Mouse (Mus musculus) cortical plate, adult 2 months (tissue): ENCODE measurements around the gene Zfp981. TPM values are rescaled to one million over a fixed set of nuclear protein-coding genes. Genes with fewer than 3 reads are reported as not detected.
"Not testable (repeated sequence)": the region's sequence is repeated elsewhere in the genome, so short reads cannot be mapped to it uniquely, and the experiment has no call there.

Experiments
- H3K27ac ChIP-seq: fragments of 200-500 bp; 2 replicates; pipeline ENCODE4 v1.5.1; 2012; ENCODE audit warnings: low read length, control low read depth, inconsistent platforms; ENCODE audit not compliant: insufficient read depth
- H3K4me1 ChIP-seq: fragments of 200-500 bp; 2 replicates; pipeline ENCODE4 v1.6.1; 2011; ENCODE audit warnings: low read length; ENCODE audit not compliant: control insufficient read depth, insufficient read depth
- H3K4me3 ChIP-seq: fragments of 200-500 bp; 2 replicates; pipeline ENCODE4 v1.5.1; 2011; ENCODE audit warnings: mild to moderate bottlenecking, low read length, control low read depth; ENCODE audit not compliant: insufficient read depth
- CTCF ChIP-seq: fragments of 200-500 bp; IDR thresholded peaks from 2 replicates; pipeline ENCODE4 v1.5.1; 2011; ENCODE audit warnings: mild to moderate bottlenecking, control low read depth, low read length; ENCODE audit not compliant: insufficient read depth; ENCODE audit errors: extremely low read depth
- POLR2A ChIP-seq: fragments of 200-500 bp; IDR thresholded peaks from 2 replicates; pipeline ENCODE4 v1.6.1; 2011; ENCODE audit warnings: mild to moderate bottlenecking, low read length, control low read depth; ENCODE audit not compliant: insufficient read depth; ENCODE audit errors: extremely low read depth
- polyA plus RNA-seq: library from polyadenylated mRNA; depleted of rRNA; stranded (reverse); fragments of >200 nt; gene quantifications from 2 replicates; pipeline ENCODE4 v1.2.3, GENCODE M21; 2012

Gene Zfp981
- polyA plus RNA-seq, 1 experiment: 0.46 TPM

DNA sequence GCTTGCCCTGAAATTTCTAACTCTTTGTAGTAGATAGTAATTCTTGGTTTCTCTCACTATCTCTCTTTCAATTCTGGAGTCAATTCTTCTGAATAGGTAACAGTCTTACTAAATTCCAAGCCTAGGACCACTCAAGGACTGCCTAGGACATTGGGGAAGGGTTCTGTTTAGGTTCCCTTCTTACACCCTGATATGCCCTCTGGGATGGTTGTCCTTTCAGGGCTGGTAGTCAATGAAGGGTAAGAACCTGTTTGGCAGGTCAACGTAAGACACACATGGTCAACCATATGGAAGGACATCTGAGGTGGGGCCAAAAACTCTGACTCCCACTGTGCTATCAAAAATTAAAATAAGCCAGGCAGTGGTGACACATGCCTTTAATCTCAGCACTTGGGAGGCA lies 9.0 kb upstream of the Zfp981 start:
- Histone ChIP-seq H3K27ac (no peak overlapping the region), H3K4me1 (no peaks in the 10 kb centered on the region), H3K4me3 (no peak overlapping the region)
- no peak for TF ChIP-seq POLR2A
- TF ChIP-seq CTCF: no peak

GRCm38 (mm10) chr4:146493319-146493907 lies 8.4 kb upstream of the Zfp981 start:
- not testable (repeated sequence) for H3K4me3 ChIP-seq, H3K27ac ChIP-seq, H3K4me1 ChIP-seq

DNA sequence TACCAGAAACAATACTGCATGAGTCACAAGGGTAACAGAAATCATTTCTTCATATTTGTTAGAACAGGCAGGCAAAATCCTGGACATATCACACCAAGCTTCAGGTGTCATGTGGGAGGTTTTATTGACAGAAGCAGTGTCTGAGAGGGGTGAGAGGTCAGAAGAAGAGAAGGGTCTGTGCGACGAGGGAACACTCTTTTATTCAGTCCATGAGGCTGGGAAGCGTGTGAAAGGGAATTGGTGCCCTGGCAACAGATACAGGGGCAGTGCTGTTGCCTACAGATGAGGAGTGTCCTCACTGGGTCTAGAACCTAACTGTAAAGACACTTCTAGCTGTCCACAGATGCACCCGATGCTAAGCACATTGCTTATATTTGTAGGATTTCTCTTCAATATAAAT lies 6.8 kb upstream of the Zfp981 start:
- no peak overlapping the region for H3K4me3 ChIP-seq
- TF ChIP-seq CTCF (no peak), POLR2A (no peak)
- H3K27ac ChIP-seq: no peak overlapping the region
- no peaks in the 10 kb centered on the region for H3K4me1 ChIP-seq

- not testable (repeated sequence) for H3K4me3 ChIP-seq, H3K4me1 ChIP-seq, H3K27ac ChIP-seq
Observed at GRCm38 (mm10) chr4:146497695-146498275, 4.0 kb upstream of the Zfp981 start.

DNA sequence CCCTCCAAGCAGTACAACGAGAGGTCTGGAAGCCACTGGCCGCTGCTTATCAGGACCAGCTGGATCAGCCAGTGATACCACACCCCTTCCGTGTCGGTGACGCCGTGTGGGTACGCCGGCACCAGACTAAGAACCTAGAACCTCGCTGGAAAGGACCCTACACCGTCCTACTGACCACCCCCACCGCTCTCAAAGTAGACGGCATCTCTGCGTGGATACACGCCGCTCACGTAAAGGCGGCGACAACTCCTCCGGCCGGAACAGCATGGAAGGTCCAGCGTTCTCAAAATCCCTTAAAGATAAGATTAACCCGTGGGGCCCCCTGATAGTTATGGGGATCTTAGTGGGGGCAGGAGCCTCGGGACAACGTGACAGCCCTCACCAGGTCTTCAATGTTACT lies 7.2 kb downstream of the Zfp981 start:
- H3K27ac ChIP-seq, H3K4me3 ChIP-seq, H3K4me1 ChIP-seq: not testable (repeated sequence)

DNA sequence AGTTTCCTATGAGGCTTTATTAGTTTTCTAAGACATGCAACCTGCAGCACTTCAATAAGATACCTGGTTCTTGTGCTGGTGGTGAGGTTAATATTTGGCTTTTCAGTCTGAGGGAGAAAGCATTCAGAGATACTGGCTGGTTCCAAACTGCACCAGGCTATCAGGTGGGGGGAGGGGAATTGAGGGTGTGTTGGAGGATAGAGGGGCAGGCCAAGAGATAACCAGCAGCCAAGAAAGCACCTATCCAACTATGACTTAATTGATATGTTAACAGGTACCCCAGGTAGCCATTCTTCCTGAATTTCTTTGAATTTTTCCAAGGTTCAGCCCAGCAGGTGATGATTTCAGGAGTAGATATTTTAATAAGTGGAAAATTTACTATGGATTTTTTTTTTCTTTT lies 10.0 kb downstream of the Zfp981 start:
- not testable (repeated sequence) for H3K27ac ChIP-seq, H3K4me1 ChIP-seq, H3K4me3 ChIP-seq

DNA sequence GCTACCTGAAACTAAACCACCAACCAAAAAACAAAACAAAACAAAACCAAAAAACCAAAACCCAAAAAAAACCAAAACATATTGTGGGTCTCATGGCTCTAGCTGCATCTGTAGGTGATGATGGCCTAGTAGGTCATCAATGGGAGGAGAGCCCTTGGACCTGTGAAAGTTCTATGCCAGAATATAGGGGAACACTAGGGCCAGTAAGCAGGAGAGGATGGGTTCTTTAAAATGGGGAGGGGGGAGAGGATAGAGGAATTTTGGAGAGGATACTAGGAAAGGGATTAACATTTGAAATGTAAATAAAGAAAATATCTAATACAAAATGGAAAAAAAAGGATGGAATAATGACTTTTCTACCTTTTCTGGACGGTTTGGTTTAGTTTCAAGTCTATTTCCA lies 14.6 kb downstream of the Zfp981 start:
- Histone ChIP-seq H3K4me1 (no peaks in the 10 kb centered on the region), H3K27ac (no peak overlapping the region), H3K4me3 (no peak overlapping the region)
- TF ChIP-seq CTCF (no peak), POLR2A (no peak)

DNA sequence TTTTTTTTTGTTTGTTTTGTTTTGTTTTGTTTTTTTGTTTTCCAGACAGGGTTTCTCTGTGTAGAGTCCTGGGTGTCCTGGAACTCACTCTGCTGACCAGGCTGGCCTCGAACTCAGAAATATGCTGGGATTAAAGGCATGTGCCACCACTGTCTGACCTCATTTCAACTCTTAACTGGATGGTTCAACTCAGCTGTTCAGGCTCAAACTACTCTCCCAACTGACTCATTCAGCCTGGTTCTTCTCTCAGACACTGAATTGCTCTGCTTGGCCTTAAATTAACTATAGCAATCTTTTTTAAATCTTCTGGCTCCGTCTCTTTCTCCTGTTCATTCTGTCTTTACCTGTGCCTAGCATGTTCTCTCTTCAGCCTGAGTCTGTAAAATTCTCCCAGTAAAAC lies 15.3 kb downstream of the Zfp981 start:
- H3K27ac ChIP-seq, H3K4me3 ChIP-seq, H3K4me1 ChIP-seq: not testable (repeated sequence)

- H3K27ac ChIP-seq: no peak overlapping the region
- H3K4me1 ChIP-seq: no peaks in the 10 kb centered on the region
- H3K4me3 ChIP-seq: no peak overlapping the region
- no peak for TF ChIP-seq CTCF
- no peak for TF ChIP-seq POLR2A
Observed at GRCm38 (mm10) chr4:146520723-146521122, 18.9 kb downstream of the Zfp981 start.

GRCm38 (mm10) chr4:146534574-146534973 lies 32.7 kb downstream of the Zfp981 start:
- TF ChIP-seq CTCF: no peak
- TF ChIP-seq POLR2A: no peak
- H3K4me1 ChIP-seq: no peaks in the 10 kb centered on the region
- H3K4me3 ChIP-seq: no peak overlapping the region
- no peak overlapping the region for H3K27ac ChIP-seq

DNA sequence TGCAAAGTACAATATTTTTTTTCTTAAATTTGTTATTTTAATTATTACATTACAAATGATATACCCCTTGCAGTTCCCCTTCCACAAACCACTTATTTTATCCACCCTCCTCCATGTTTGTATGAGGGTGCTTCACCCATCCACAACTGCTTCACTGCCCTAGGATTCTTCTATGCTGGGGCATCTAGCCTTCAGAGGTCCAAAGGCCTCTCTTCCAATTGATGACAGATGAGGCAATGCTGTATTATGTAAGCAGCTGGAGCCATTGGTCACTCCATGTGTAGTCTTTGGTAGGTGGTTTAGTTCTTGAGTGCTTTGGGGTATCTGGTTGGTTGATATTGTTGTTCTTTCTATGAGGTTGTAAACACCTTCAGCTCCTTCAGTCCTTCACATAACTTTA lies 34.1 kb downstream of the Zfp981 start:
- Histone ChIP-seq H3K27ac (no peak overlapping the region), H3K4me3 (no peak overlapping the region), H3K4me1 (no peaks in the 10 kb centered on the region)
- TF ChIP-seq POLR2A (no peak), CTCF (no peak)

DNA sequence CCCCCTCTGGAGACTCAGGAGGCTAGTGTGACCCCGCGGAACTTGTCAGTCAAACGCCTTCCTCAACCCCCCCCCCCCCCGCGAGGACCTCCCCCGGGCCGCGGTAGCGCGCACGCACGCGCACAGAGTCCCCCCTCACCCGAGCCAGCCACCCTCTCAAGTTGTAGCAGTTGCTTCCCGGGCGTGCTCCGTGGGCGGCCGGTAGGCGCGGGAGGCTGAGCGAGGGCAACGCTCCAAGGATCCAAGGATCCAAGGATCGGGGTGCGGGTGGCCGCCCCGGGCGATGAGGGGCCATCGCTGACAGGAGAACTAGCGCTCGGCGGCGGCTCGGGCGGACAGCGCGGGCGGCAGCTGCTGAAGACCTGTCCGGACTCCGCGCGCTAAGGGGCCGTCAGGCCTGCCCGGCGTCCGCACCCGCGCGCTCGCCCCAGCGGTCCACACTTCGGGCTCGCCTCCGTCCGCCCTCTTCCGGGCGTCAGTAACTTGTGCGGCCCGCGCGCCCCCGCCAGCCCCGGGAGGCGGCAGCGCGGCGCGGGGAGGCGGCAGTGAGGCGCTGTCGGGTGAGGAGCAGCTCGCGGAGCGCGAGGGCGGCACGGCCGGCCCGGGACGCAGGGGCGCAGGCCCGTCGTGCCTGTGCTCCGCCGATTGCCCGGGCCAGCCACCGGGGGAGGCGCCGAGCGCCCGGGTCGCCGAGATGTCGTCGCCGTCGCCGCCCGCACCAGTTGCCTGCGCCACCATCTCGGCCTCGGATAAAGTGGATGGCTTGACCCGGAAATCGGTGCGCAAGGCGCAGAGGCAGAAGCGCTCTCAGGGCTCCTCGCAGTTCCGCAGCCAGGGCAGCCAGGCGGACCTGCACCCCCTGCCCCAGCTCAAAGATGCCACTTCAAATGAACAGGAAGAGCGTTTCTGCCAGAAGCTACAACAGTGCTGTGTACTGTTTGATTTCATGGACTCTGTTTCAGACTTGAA lies 78.4 kb downstream of the Zfp981 start:
- not testable (repeated sequence) for H3K27ac ChIP-seq, H3K4me1 ChIP-seq, H3K4me3 ChIP-seq
